Mouse (Mus musculus) A20 (cell line): ENCODE data around the gene Slc41a2.

Source experiments
- DNase-seq: peaks from one replicate; pipeline ENCODE4 v3.0.0-alpha.2; 2011; ENCODE audit warnings: low read depth, low spot score

Gene Slc41a2

DNA sequence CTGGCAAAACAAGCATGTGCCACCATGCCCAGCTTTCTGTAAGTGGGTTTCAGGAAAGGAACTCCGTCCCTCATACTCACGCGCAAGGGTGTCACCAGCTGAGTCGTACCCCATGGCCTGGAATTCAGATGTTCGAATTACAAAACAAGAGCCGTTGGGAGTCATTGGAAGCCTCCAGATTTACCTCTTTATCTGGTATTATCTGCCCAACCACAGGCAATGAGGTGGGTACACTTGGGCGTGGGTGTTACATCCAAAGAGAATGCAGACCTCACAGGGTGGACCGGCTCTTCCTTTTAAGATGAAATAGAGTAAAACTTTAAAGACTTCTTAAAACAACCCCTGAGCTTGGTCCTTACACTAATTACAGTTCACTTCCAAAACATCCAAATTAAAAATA, 151.5 kb downstream of the Slc41a2 start:
- DNase-seq: no peak

DNA sequence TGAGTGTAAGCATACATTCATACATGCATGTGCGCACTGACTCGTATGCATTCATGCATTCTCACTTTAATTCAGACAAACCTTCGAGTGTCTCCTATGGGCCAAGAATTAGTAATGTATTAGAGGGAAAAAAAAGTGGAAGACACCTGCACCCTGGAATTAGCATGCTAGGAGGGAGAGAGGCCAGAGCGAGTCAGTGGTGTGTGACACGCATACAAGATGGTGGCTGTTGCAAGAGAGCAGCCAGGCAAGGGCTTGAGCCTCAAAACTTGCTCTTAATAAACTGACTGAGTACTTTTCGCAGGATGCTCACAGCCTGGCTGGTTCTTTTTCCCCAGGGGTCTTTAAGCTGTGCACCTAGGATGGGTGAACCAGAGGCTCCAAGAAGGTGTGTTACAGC, 152.6 kb downstream of the Slc41a2 start:
- DNase-seq: no peak

- no peak for DNase-seq
Measured at GRCm38 (mm10) chr10:83184480-83185069, 153.1 kb downstream of the Slc41a2 start.

GRCm38 (mm10) chr10:83183634-83184479, 153.8 kb downstream of the Slc41a2 start:
- peak; percentile 62 for DNase-seq

- DNase-seq: peak; percentile 82
Measured at GRCm38 (mm10) chr10:83182573-83182960, 155.1 kb downstream of the Slc41a2 start.

DNA sequence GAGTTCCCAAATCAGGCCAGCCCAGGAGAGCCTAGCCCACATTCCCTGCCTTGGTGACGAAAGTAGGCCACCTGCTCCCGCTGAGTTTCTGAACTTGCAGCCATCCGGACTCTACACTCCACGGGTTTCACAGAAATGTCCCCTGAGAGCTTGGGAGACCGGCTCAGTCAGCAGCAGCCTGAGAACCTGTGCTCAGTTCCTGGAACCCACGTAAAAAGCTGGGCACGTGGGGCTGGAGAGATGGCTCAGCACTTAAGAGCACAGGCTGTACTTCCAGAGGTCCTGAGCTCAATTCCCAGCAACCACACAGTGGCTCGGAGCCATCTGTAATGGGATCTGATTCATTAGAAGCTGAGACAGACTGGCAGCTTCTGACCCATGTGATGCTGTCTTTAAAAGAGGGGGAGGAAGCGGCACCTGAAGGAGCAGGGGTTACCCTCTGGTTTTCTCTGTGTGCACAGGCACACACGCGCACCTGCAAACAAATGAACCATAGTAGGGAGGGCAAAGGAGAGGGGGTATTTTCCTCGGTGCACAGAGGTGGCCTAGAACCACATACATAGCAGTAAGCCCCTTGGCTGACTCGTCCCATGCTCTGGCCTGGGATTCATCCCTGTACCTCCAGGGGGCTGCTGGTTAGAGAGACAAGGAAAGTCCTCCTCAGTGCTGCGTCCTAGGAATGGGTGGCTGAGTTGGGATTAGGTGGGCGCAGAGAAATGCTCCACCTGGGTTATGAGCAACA, 155.7 kb downstream of the Slc41a2 start:
- DNase-seq: peak; percentile 85
